In genomic region chr16:59130740-59131139, GRCm38 (mm10) we compare ENCODE assay signal across 27 mouse cellular contexts. TPM values are rescaled to one million over a fixed set of nuclear protein-coding genes. Genes with fewer than 3 reads are reported as not detected.
"Had no signal": no experiment of that assay in that cellular context is flagged by ENCODE, and none has a peak within 500 bp of the region (broad histone marks: within the 10 kb centered on the region; RNA-seq: fewer than 3 reads in every experiment).

No protein-coding gene starts in this region.

- DNase-seq: gastrocnemius, adult 2 months; gastrocnemius, postnatal 10 days; gastrocnemius, postnatal 25 days; heart, adult 18-20 months; heart, postnatal 10 days; kidney, adult 18-20 months; kidney, adult 8-10 months; kidney, postnatal 10 days; kidney, postnatal 4 days; liver; liver, embryonic 13.5 days had no signal

- ATAC-seq: hindbrain, postnatal 0 days had no signal

RNA-seq across cellular contexts. Expression of gene Olfr194, which starts 9.9 kb away (rescaled TPM):
- polyA plus RNA-seq: heart, embryonic 10.5 days; heart, embryonic 12.5 days; heart, embryonic 14.5 days; heart, embryonic 16.5 days; hindbrain, embryonic 11.5 days; hindbrain, embryonic 13.5 days; hindbrain, embryonic 15.5 days; hindbrain, postnatal 0 days; intestine, embryonic 14.5 days; kidney, embryonic 14.5 days; kidney, embryonic 16.5 days; limb, embryonic 10.5 days; limb, embryonic 12.5 days; limb, embryonic 14.5 days; liver, embryonic 11.5 days; liver, embryonic 13.5 days; liver, embryonic 15.5 days had no signal

RNA-seq across cellular contexts. Expression of gene Olfr195, which starts 16.1 kb away (rescaled TPM):
- polyA plus RNA-seq: heart, embryonic 10.5 days; heart, embryonic 12.5 days; heart, embryonic 14.5 days; heart, embryonic 16.5 days; hindbrain, embryonic 11.5 days; hindbrain, embryonic 13.5 days; hindbrain, embryonic 15.5 days; hindbrain, postnatal 0 days; intestine, embryonic 14.5 days; kidney, embryonic 14.5 days; kidney, embryonic 16.5 days; limb, embryonic 10.5 days; limb, embryonic 12.5 days; limb, embryonic 14.5 days; liver, embryonic 11.5 days; liver, embryonic 13.5 days; liver, embryonic 15.5 days had no signal

RNA-seq across cellular contexts. Expression of gene Olfr193, which starts 19.1 kb away (rescaled TPM):
- polyA plus RNA-seq: heart, embryonic 10.5 days; heart, embryonic 12.5 days; heart, embryonic 14.5 days; heart, embryonic 16.5 days; hindbrain, embryonic 11.5 days; hindbrain, embryonic 13.5 days; hindbrain, embryonic 15.5 days; hindbrain, postnatal 0 days; intestine, embryonic 14.5 days; kidney, embryonic 14.5 days; kidney, embryonic 16.5 days; limb, embryonic 10.5 days; limb, embryonic 12.5 days; limb, embryonic 14.5 days; liver, embryonic 11.5 days; liver, embryonic 13.5 days; liver, embryonic 15.5 days had no signal

RNA-seq across cellular contexts. Expression of gene Olfr196, which starts 39.5 kb away (rescaled TPM):
- polyA plus RNA-seq: heart, embryonic 10.5 days; heart, embryonic 12.5 days; heart, embryonic 14.5 days; heart, embryonic 16.5 days; hindbrain, embryonic 11.5 days; hindbrain, embryonic 13.5 days; hindbrain, embryonic 15.5 days; hindbrain, postnatal 0 days; intestine, embryonic 14.5 days; kidney, embryonic 14.5 days; kidney, embryonic 16.5 days; limb, embryonic 10.5 days; limb, embryonic 12.5 days; limb, embryonic 14.5 days; liver, embryonic 11.5 days; liver, embryonic 13.5 days; liver, embryonic 15.5 days had no signal

RNA-seq across cellular contexts. Expression of gene Olfr191, which starts 41.1 kb away (rescaled TPM):
- polyA plus RNA-seq: heart, embryonic 10.5 days; heart, embryonic 12.5 days; heart, embryonic 14.5 days; heart, embryonic 16.5 days; hindbrain, embryonic 11.5 days; hindbrain, embryonic 13.5 days; hindbrain, embryonic 15.5 days; hindbrain, postnatal 0 days; intestine, embryonic 14.5 days; kidney, embryonic 14.5 days; kidney, embryonic 16.5 days; limb, embryonic 10.5 days; limb, embryonic 12.5 days; limb, embryonic 14.5 days; liver, embryonic 11.5 days; liver, embryonic 13.5 days; liver, embryonic 15.5 days had no signal
